Mouse (Mus musculus) ES-E14 (cell line): ENCODE data around the gene Sorcs3.

ENCODE experiments used
- CHD2 ChIP-seq: IDR thresholded peaks from 2 replicates; pipeline ENCODE4 v1.6.1; 2014; ENCODE audit warnings: mild to moderate bottlenecking, low read depth, low read length, inconsistent platforms
- HCFC1 ChIP-seq: IDR thresholded peaks from 2 replicates; pipeline ENCODE4 v1.6.1; 2012; ENCODE audit warnings: low read length, inconsistent platforms, borderline replicate concordance; ENCODE audit not compliant: insufficient read depth
- MAFK ChIP-seq: IDR thresholded peaks from 2 replicates; pipeline ENCODE4 v1.6.1; 2014; ENCODE audit warnings: mild to moderate bottlenecking, low read depth, low read length, inconsistent platforms; ENCODE audit not compliant: insufficient read depth
- ZC3H11A ChIP-seq: IDR thresholded peaks from 2 replicates; pipeline ENCODE4 v1.6.1; 2012; ENCODE audit warnings: low read depth, mild to moderate bottlenecking, inconsistent platforms, low read length, borderline replicate concordance
- ZNF384 ChIP-seq: IDR thresholded peaks from 2 replicates; pipeline ENCODE4 v1.6.1; 2012; ENCODE audit warnings: low read depth, low read length, inconsistent platforms

DNA sequence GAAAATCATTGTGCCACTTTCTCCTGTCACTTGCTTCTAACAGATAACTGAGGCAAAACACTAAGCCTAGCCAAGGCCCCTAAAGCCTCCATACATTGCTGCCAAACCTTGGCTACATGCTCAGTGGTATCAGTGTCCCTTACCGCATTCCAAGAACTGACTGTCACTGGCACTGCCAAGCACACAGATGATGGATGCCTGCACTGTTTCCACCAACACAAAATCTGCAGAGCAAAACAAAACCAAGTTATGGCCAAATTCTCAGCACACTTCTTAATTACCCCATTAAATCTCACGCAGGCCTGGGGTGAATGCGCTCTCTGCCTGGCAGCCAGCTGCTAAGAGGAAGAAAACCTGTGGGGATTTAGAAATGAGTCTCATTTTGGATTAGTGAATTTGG is 628.5 kb downstream of the Sorcs3 start:
- TF ChIP-seq HCFC1 (no peak), MAFK (no peak), ZC3H11A (no peak), CHD2 (no peak), ZNF384 (no peak)
